Mouse (Mus musculus) heart, adult 9 months (tissue): ENCODE results near the gene Tenm2.

Experiments
- DNase-seq, 2 experiments: peaks; one replicate each; pipeline ENCODE4 v3.0.0; 2022; ENCODE audit warnings: low spot score in 2 of 2

The Tenm2 gene

GRCm38 (mm10) chr11:36353252-36353651, 882.5 kb downstream of the Tenm2 start:
- DNase-seq, result no peak

GRCm38 (mm10) chr11:36351752-36352151, 884.0 kb downstream of the Tenm2 start:
- DNase-seq, result no peak

- no peak for DNase-seq
These were observed 884.4 kb downstream of the Tenm2 start for GRCm38 (mm10) chr11:36351341-36351740.

DNA sequence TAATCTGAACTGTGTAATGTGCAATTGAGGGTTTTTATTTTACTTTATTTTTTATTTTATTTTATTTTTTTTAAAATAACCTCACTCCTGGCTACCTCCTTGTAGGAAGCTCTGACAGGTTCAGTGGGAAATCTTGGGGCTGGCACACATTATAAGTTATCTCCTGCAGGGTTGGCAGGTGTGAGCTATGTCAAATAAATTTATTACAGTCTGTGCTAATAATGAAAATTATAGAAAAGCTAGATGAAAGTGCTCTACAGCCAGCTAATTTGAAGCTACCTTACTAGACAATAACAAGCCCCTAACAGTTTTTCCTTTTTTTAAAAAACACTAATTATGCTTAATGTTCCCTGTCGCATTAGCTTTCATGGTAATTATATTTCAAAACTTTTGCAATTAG, 885.5 kb downstream of the Tenm2 start:
- no peak for DNase-seq

GRCm38 (mm10) chr11:36349856-36350255, 885.9 kb downstream of the Tenm2 start:
- no peak for DNase-seq

GRCm38 (mm10) chr11:36341799-36342198, 894.0 kb downstream of the Tenm2 start:
- DNase-seq, result no peak

DNA sequence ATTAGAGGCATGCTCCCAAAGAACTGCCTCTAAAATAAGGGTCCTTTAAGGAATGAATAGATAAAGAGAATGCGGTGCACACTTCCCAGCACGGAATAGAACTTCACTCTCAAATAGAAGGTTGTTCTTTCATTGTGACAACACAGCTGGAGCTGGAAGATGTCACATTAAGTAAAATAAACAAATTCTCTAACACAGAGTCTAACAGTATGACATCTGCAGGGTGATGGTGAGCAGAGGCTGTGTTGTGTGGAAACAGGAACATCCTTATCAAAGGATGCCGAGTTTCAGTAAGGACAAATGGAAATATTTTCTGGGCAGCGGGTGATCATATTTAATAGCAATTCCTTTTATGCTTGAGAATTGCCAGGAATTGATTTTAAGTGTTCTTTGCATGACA, 897.3 kb downstream of the Tenm2 start:
- no peak for DNase-seq

- DNase-seq, result no peak
These were observed 898.7 kb downstream of the Tenm2 start for GRCm38 (mm10) chr11:36337063-36337462.

- DNase-seq, result no peak
These were observed 900.6 kb downstream of the Tenm2 start for GRCm38 (mm10) chr11:36335147-36335546.

DNA sequence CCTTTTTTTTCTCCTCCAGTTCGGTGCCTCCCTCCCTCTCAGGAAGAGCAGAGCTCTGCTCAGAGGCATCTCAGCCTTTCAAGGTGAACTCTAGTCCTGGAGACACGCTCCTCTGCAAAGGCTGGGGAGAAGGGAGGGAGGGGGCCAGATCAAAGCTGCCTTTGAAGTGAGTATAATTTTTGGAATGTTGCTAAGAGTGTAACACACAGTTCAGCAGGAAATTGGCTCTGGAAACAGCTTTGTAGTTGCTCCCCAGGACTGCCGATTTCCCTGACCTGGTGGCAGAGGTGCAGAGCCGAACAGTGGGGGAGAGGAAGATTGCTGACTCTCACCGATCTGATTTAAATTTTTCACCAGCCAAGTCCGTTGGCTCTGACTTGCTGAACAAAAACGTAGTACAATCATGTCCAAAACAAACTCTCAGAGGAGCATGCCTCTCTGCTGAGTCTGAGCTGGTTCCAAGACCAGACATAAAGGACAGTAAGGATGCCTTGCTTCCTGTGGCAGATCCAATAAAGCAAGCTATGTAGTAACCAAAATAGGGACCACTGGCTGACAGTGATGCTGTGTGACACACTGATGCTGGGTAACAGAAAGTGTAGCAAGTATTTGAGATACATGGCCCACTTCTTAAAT, 901.5 kb downstream of the Tenm2 start:
- no peak for DNase-seq

DNA sequence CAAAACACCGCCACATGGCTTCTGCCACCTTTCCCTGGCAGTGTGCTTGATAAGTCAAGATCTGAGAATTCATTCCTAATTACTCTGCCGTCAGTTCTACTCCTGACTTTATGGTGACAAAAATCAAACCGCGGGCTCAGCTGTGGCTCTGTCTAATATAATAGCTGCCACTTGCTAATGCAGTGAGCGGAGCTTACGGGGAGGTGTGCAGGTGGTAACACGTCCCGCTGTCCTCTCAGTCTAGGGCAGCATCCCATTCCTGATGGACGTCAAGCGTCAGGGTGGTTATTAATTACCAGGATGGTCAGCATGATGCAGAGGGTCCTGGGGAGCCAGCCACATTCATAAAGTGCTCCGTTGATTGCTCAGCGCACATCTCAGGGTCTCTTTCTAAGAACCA, 903.5 kb downstream of the Tenm2 start:
- no peak for DNase-seq

DNA sequence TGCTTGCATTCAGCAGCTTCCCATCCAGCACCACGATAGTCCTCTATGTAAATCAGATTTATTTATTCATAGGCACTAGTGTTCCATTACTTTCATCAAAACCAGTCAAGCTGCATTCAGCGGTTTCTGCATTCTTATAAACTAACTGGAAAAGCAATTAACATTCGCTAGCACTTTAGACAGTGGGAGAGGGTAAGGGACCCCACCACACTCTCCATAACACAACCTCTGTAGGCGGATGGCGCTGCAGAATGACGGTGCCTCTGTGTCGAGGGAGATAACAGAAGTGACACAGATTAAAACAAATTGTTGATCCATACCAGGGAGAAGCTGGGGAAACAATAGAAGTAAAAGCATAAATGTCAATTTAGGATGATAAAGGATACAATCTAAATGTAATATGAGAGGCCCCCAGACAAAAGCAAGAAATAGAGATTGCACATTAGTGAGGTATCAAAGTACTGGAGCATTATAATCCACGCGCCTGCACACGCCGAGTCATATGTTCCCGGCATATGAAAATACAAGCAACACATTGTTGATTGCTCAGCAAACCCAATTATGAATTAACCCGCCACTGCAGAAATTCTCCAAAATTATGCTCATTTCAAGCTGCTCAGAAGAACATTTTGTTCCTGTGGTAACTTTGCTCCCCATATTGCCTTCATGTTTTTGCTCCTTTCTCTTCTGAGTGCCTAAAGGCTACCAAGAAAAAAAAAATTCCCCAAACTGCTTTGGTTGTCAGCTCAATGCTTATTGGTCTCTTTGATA, 904.2 kb downstream of the Tenm2 start:
- no peak for DNase-seq

DNA sequence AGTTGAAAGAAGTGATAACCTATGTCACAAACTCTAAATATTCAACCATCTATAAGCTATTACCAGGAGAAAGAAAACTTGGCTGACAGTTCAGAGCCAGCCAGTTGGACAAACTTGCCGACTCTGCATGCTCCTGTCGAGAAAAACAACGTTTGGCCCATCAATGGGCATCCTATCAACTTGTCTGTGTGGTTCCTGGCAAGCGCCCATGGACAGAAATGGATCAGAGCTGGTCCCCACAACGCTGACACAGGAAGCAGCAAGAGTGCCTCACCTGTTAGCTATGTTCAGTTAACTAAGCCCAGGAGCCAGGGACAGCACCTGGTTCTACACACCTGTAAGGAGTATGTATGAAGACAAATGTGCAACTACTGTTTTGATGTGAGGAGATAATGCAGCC, 908.5 kb downstream of the Tenm2 start:
- no peak for DNase-seq

GRCm38 (mm10) chr11:36309317-36309716, 926.4 kb downstream of the Tenm2 start:
- DNase-seq, result no peak

DNA sequence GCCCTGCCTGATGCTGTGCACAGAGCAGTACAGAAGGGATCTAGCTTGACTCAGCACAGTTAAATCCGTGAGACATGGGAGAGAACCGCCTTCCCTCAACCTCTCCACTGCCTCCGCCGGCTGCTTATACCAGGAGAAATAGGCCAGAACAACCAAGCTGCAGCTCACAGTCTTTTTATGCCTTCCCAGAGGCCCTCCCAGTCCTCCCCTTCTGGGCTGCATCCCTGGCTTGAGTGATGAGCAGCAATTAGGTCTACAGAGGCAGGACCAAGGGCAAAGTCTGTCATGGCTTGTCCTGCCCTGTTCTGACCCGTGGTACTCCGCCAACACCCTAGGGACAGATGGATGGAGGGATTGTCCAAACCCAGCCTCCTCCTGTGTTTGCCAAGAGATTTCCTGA, 928.5 kb downstream of the Tenm2 start:
- no peak for DNase-seq

DNA sequence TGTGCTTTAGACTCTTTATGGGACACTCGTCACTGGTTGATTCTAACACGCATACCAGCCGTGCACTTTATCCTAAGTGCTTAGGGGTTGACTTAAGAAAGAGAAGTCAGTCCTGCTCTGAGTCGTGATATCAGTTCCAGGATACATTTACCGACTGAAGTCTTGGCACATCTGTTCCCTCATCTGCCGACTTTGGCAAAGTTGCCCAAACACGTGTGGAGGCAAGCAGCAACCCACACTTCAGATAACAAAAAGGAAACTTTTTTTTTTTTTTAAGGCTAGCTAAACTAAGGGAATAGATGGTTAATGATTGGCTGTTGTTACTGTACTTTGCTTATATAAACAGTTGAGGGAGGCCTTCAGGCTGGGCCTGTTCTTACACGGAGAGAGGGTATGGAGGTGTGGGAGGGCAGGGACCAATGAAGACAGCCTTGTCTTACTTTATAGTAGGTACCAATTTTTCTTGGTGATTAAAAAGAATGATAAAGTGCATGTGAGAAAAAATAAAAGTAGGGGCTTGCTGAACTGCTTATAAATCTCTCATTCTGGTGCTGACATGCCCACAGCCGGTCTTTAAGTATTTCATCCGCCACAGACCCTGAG, 930.3 kb downstream of the Tenm2 start:
- no peak for DNase-seq

DNA sequence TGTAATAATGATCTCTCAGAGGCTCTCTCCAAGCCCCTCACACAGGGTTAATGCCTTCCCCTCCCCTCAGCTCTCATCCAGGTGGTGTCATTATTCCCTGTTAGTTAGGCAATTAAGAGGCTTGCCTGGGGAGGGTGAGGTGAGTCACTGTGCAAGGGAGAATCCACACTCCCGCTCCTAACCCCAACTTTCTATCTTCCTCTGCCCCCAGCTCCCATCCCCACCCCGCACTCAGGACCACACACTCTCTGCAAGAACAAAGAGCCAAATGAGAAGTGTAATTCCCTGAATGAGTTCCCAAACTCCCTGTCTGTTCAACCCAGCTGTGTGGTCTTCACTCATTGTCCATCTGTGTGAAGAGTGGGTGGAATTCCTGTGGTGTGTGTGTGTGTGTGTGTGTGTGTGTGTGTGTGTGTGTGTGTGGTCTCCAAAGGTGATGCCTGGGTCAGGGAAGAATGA, 932.8 kb downstream of the Tenm2 start:
- no peak for DNase-seq

- DNase-seq, result no peak
These were observed 933.7 kb downstream of the Tenm2 start for GRCm38 (mm10) chr11:36302096-36302495.

DNA sequence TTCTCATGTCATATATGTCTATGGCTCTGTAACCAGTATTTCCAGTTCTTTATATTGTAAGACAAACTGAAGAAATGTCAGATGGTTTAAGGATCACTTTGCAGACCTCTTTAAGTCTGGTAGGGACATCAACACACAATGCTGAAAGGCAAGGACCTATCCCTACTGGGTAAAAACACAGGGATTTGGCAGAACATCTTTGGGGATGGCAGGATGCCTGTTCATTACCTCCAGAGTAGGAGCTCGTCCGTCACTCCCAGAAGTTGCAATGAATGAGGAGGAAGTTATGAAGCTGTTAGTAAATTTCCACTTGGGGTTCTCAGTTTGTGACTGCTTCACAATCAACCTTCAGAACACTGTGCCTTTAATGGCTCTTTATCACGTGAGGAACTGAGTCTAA, 939.2 kb downstream of the Tenm2 start:
- DNase-seq, result no peak

- DNase-seq, result no peak
These were observed 943.6 kb downstream of the Tenm2 start for GRCm38 (mm10) chr11:36292206-36292605.

DNA sequence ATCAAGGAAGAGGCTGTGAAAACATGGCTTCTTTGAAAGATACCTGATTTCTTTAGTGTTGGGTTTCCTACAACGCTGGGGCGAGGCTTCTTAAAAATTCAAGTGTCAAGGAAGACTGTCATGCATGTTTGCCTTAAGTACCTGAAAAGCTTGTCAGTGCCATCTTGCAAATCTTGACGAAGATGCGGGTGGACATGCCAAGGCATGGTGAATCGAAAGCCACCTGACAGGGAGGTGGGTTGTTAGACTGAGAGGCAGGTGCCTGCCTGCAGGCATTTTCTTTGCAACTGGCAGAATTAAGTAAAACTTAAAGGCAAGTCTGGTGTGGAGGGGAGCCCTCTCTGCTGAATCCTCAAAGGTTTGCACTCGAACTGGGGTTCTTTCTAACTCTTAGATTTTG, 949.5 kb downstream of the Tenm2 start:
- no peak for DNase-seq

- no peak for DNase-seq
These were observed 955.2 kb downstream of the Tenm2 start for GRCm38 (mm10) chr11:36280533-36280932.

- no peak for DNase-seq
These were observed 957.9 kb downstream of the Tenm2 start for GRCm38 (mm10) chr11:36277903-36278215.
